Comparison of ENCODE assay signal across 1 mouse cellular context in genomic region chr4:117002543-117003521, GRCm38 (mm10).
TF ChIP-seq lines count a peak whose summit lies in the region.

No protein-coding gene starts in this region.

TF ChIP-seq in CH12.LX, 34 proteins besides CTCF, POLR2A, EP300 and RAD21 (continued from another document):
- TF ChIP-seq MYC (IDR thresholded peaks at IDR 0.05; ENCODE audit: low read depth, low read length): no peak
- no peak for TF ChIP-seq KAT2A (IDR thresholded peaks at IDR 0.05; ENCODE audit: insufficient replicate concordance, low read length)
